Mouse (Mus musculus) CH12.LX (cell line): ENCODE data around the gene Sumo2. TPM values are rescaled to one million over a fixed set of nuclear protein-coding genes. Genes with fewer than 3 reads are reported as not detected.

ENCODE experiments used
- ELF1 ChIP-seq: IDR thresholded peaks from 2 replicates; pipeline ENCODE4 v1.6.1; 2014; ENCODE audit warnings: low read depth, mild to moderate bottlenecking, inconsistent platforms, low read length, improper control_type of control experiment
- ETS1 ChIP-seq: conservative IDR thresholded peaks from 2 replicates; pipeline ENCODE4 v1.6.1; 2012; ENCODE audit warnings: low read depth, mild to moderate bottlenecking, inconsistent platforms, low read length, improper control_type of control experiment, moderate library complexity
- KAT2A ChIP-seq: IDR thresholded peaks from 2 replicates; pipeline ENCODE4 v1.6.1; 2012; ENCODE audit warnings: low read length, improper control_type of control experiment, inconsistent platforms; ENCODE audit not compliant: insufficient replicate concordance
- MAZ ChIP-seq: IDR thresholded peaks from 2 replicates; pipeline ENCODE4 v1.6.1; 2012; ENCODE audit warnings: low read depth, mild to moderate bottlenecking, inconsistent platforms, low read length, improper control_type of control experiment, moderate library complexity
- MEF2A ChIP-seq: IDR thresholded peaks from 2 replicates; pipeline ENCODE4 v1.6.1; 2014; ENCODE audit warnings: low read depth, mild to moderate bottlenecking, inconsistent platforms, low read length, improper control_type of control experiment, borderline replicate concordance
- MYC ChIP-seq: IDR thresholded peaks from 2 replicates; pipeline ENCODE4 v1.6.1; 2011; ENCODE audit warnings: low read depth, mild to moderate bottlenecking, improper control_type of control experiment, low read length
- NELFE ChIP-seq: IDR thresholded peaks from 2 replicates; pipeline ENCODE4 v1.6.1; 2011; ENCODE audit warnings: low read depth, low read length, improper control_type of control experiment
- NRF1 ChIP-seq: IDR thresholded peaks from 2 replicates; pipeline ENCODE4 v1.6.1; 2014; ENCODE audit warnings: low read depth, mild to moderate bottlenecking, inconsistent platforms, low read length, improper control_type of control experiment, moderate library complexity
- POLR2A ChIP-seq: IDR thresholded peaks from 2 replicates; pipeline ENCODE4 v1.6.1; 2011; ENCODE audit warnings: low read depth, mild to moderate bottlenecking, improper control_type of control experiment, low read length
- RCOR1 ChIP-seq: conservative IDR thresholded peaks from 2 replicates; pipeline ENCODE4 v1.6.1; 2012; ENCODE audit warnings: low read depth, mild to moderate bottlenecking, inconsistent platforms, low read length, improper control_type of control experiment
- SMC3 ChIP-seq: IDR thresholded peaks from 2 replicates; pipeline ENCODE4 v1.6.1; 2011; ENCODE audit warnings: low read depth, low read length, improper control_type of control experiment
- TBP ChIP-seq: conservative IDR thresholded peaks from 2 replicates; pipeline ENCODE4 v1.6.1; 2011; ENCODE audit warnings: low read depth, low read length, improper control_type of control experiment
- TCF12 ChIP-seq: IDR thresholded peaks from 2 replicates; pipeline ENCODE4 v1.6.1; 2014; ENCODE audit warnings: low read depth, mild to moderate bottlenecking, inconsistent platforms, low read length, improper control_type of control experiment
- polyA plus RNA-seq: library from polyadenylated mRNA; unstranded; fragments of >175 nt; gene quantifications from 2 replicates; pipeline ENCODE4 v1.2.1, GENCODE M21; 2012; ENCODE audit warnings: low read depth; ENCODE audit not compliant: insufficient read length
- total RNA-seq, 2 experiments: library from RNA; depleted of rRNA; stranded (reverse); fragments of 300-350 nt in 1 of 2; fragments of >200 nt in 1 of 2; gene quantifications; 2 replicates each; pipeline ENCODE4 v1.2.3; 2012 to 2014

Sumo2 gene
- total and polyA plus RNA-seq, 3 experiments: 480 to 1,752 (median 1,020) TPM

DNA sequence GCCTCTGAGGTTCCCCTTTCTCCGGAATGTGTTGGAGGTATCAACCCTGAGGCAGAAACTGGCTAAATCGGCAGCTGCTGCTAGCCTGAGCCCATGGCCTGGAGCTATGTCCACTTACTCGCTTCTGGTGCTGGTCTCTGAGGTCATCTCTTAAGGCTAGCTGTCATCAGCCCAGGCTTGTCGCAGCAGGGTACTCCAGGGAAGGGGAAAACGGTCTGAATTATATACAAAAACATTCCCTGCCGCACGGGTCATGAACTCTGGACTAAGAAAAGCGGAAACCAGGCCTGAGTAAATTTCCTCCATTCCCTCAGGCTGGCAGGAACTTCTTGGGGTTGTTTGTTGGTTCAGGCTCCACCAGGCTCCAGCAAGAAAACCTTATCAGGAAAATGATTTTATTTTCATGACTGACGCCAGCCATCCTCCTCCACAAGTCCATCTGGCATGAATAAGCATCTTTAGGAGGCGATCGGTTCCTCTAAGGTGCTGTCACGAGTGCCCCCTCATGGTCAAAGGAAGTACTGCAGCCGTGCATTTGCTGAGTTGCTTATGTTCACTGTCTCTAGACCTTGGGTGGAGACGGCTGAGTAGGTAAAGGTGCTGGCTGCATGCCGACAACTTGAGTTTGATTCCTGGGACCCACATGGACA, 62.3 kb downstream of the Sumo2 start (continued):
- TF ChIP-seq ETS1 (no peak), MAZ (0 out of 2 replicates have a peak, but pooled peaks have one; percentile 60), NELFE (peak; percentile 74; the same call in 1 of the 2 replicates), RCOR1 (no peak; the same call in 1 of the 2 replicates), TBP (peak; percentile 72; the same call in 1 of the 2 replicates), MYC (peak; percentile 90), SMC3 (peak; percentile 93), POLR2A (peak; percentile 52; the same call in 1 of the 2 replicates), MEF2A (peak; percentile 62; the same call in 1 of the 2 replicates), ELF1 (peak; percentile 67), KAT2A (0 out of 2 replicates have a peak, but pooled peaks have one; percentile 33), NRF1 (peak; percentile 49; the same call in 1 of the 2 replicates), TCF12 (peak; percentile 79)

Other genes starting within 250 kb of the Sumo2 start
Only the 20 nearest of the 21 such genes appear.
- not detected in 2 replicates for gene Otop2, start 229.1 kb downstream of the Sumo2 start, total RNA-seq (2012; rRNA removed)
- not detected in 2 replicates for gene Otop2, start 229.1 kb downstream of the Sumo2 start, total RNA-seq (2014; rRNA removed)
- not detected in 2 replicates for gene Otop2, start 229.1 kb downstream of the Sumo2 start, polyA plus RNA-seq
- 0.17 and 0.42 TPM in 2 replicates for gene Ush1g, start 214.2 kb downstream of the Sumo2 start, total RNA-seq (2012; rRNA removed)
- not detected in 2 replicates for gene Ush1g, start 214.2 kb downstream of the Sumo2 start, total RNA-seq (2014; rRNA removed)
- not detected in 2 replicates for gene Ush1g, start 214.2 kb downstream of the Sumo2 start, polyA plus RNA-seq
- gene Otop3, start 201.5 kb downstream of the Sumo2 start, total RNA-seq (2012; rRNA removed): not detected in 2 replicates
- not detected in 2 replicates for gene Otop3, start 201.5 kb downstream of the Sumo2 start, total RNA-seq (2014; rRNA removed)
- gene Otop3, start 201.5 kb downstream of the Sumo2 start, polyA plus RNA-seq: not detected in 2 replicates
- 3.2 and 3.6 TPM in 2 replicates for gene Hid1, start 168.5 kb downstream of the Sumo2 start, total RNA-seq (2012; rRNA removed)
- gene Hid1, start 168.5 kb downstream of the Sumo2 start, total RNA-seq (2014; rRNA removed): 0.12 TPM in 1 of 2 replicates, not detected in the other
- gene Hid1, start 168.5 kb downstream of the Sumo2 start, polyA plus RNA-seq: 0.36 and 0.57 TPM in 2 replicates
- gene Cdr2l, start 154.4 kb downstream of the Sumo2 start, total RNA-seq (2012; rRNA removed): not detected in 2 replicates
- not detected in 2 replicates for gene Cdr2l, start 154.4 kb downstream of the Sumo2 start, total RNA-seq (2014; rRNA removed)
- not detected in 2 replicates for gene Cdr2l, start 154.4 kb downstream of the Sumo2 start, polyA plus RNA-seq
- 157 and 164 TPM in 2 replicates for gene Mrpl58, start 132.5 kb downstream of the Sumo2 start, total RNA-seq (2012; rRNA removed)
- gene Mrpl58, start 132.5 kb downstream of the Sumo2 start, total RNA-seq (2014; rRNA removed): 110 and 113 TPM in 2 replicates
- gene Mrpl58, start 132.5 kb downstream of the Sumo2 start, polyA plus RNA-seq: 146 and 161 TPM in 2 replicates
- 500 and 564 TPM in 2 replicates for gene Atp5h, start 116.3 kb downstream of the Sumo2 start, total RNA-seq (2012; rRNA removed)
- 671 and 759 TPM in 2 replicates for gene Atp5h, start 116.3 kb downstream of the Sumo2 start, total RNA-seq (2014; rRNA removed)
- 711 and 734 TPM in 2 replicates for gene Atp5h, start 116.3 kb downstream of the Sumo2 start, polyA plus RNA-seq
- 10.0 and 14.0 TPM in 2 replicates for gene Kctd2, start 116.1 kb downstream of the Sumo2 start, total RNA-seq (2012; rRNA removed)
- 6.8 and 8.5 TPM in 2 replicates for gene Kctd2, start 116.1 kb downstream of the Sumo2 start, total RNA-seq (2014; rRNA removed)
- 13.3 and 13.7 TPM in 2 replicates for gene Kctd2, start 116.1 kb downstream of the Sumo2 start, polyA plus RNA-seq
- not detected in 2 replicates for gene Trim80, start 95.7 kb downstream of the Sumo2 start, total RNA-seq (2012; rRNA removed)
- gene Trim80, start 95.7 kb downstream of the Sumo2 start, total RNA-seq (2014; rRNA removed): not detected in 2 replicates
- not detected in 2 replicates for gene Trim80, start 95.7 kb downstream of the Sumo2 start, polyA plus RNA-seq
- gene Slc16a5, start 73.8 kb downstream of the Sumo2 start, total RNA-seq (2012; rRNA removed): 0.46 and 0.51 TPM in 2 replicates
- not detected in 2 replicates for gene Slc16a5, start 73.8 kb downstream of the Sumo2 start, total RNA-seq (2014; rRNA removed)
- 0.68 and 0.71 TPM in 2 replicates for gene Slc16a5, start 73.8 kb downstream of the Sumo2 start, polyA plus RNA-seq
- 8.7 and 8.9 TPM in 2 replicates for gene Armc7, start 60.6 kb downstream of the Sumo2 start, total RNA-seq (2012; rRNA removed)
- 6.0 and 7.5 TPM in 2 replicates for gene Armc7, start 60.6 kb downstream of the Sumo2 start, total RNA-seq (2014; rRNA removed)
- gene Armc7, start 60.6 kb downstream of the Sumo2 start, polyA plus RNA-seq: 12.5 TPM in 2 replicates
- 151 and 154 TPM in 2 replicates for gene Nt5c, start 44.4 kb downstream of the Sumo2 start, total RNA-seq (2012; rRNA removed)
- gene Nt5c, start 44.4 kb downstream of the Sumo2 start, total RNA-seq (2014; rRNA removed): 59.8 and 65.3 TPM in 2 replicates
- 175 and 190 TPM in 2 replicates for gene Nt5c, start 44.4 kb downstream of the Sumo2 start, polyA plus RNA-seq
- 294 and 358 TPM in 2 replicates for gene Jpt1, start 21.9 kb downstream of the Sumo2 start, total RNA-seq (2012; rRNA removed)
- gene Jpt1, start 21.9 kb downstream of the Sumo2 start, total RNA-seq (2014; rRNA removed): 439 and 448 TPM in 2 replicates
- gene Jpt1, start 21.9 kb downstream of the Sumo2 start, polyA plus RNA-seq: 432 and 479 TPM in 2 replicates
- 290 and 340 TPM in 2 replicates for gene Nup85, start 28.2 kb upstream of the Sumo2 start, total RNA-seq (2012; rRNA removed)
- gene Nup85, start 28.2 kb upstream of the Sumo2 start, total RNA-seq (2014; rRNA removed): 282 and 305 TPM in 2 replicates
- gene Nup85, start 28.2 kb upstream of the Sumo2 start, polyA plus RNA-seq: 326 and 368 TPM in 2 replicates
- gene Mrps7, start 67.6 kb upstream of the Sumo2 start, total RNA-seq (2012; rRNA removed): 172 and 217 TPM in 2 replicates
- 154 and 168 TPM in 2 replicates for gene Mrps7, start 67.6 kb upstream of the Sumo2 start, total RNA-seq (2014; rRNA removed)
- 157 and 184 TPM in 2 replicates for gene Mrps7, start 67.6 kb upstream of the Sumo2 start, polyA plus RNA-seq
- gene Gga3, start 67.8 kb upstream of the Sumo2 start, total RNA-seq (2012; rRNA removed): 18.7 and 22.6 TPM in 2 replicates
- 7.7 TPM in 2 replicates for gene Gga3, start 67.8 kb upstream of the Sumo2 start, total RNA-seq (2014; rRNA removed)
- gene Gga3, start 67.8 kb upstream of the Sumo2 start, polyA plus RNA-seq: 37.2 and 39.8 TPM in 2 replicates
- gene Mif4gd, start 76.7 kb upstream of the Sumo2 start, total RNA-seq (2012; rRNA removed): 143 and 177 TPM in 2 replicates
- gene Mif4gd, start 76.7 kb upstream of the Sumo2 start, total RNA-seq (2014; rRNA removed): 160 and 174 TPM in 2 replicates
- gene Mif4gd, start 76.7 kb upstream of the Sumo2 start, polyA plus RNA-seq: 131 and 143 TPM in 2 replicates
- gene Slc25a19, start 92.0 kb upstream of the Sumo2 start, total RNA-seq (2012; rRNA removed): 277 and 312 TPM in 2 replicates
- 278 and 294 TPM in 2 replicates for gene Slc25a19, start 92.0 kb upstream of the Sumo2 start, total RNA-seq (2014; rRNA removed)
- 374 and 398 TPM in 2 replicates for gene Slc25a19, start 92.0 kb upstream of the Sumo2 start, polyA plus RNA-seq
- gene Grb2, start 172.3 kb upstream of the Sumo2 start, total RNA-seq (2012; rRNA removed): 63.6 and 67.7 TPM in 2 replicates
- 110 and 117 TPM in 2 replicates for gene Grb2, start 172.3 kb upstream of the Sumo2 start, total RNA-seq (2014; rRNA removed)
- gene Grb2, start 172.3 kb upstream of the Sumo2 start, polyA plus RNA-seq: 228 and 241 TPM in 2 replicates
- 19.0 and 27.4 TPM in 2 replicates for gene Tmem94, start 229.2 kb upstream of the Sumo2 start, total RNA-seq (2012; rRNA removed)
- gene Tmem94, start 229.2 kb upstream of the Sumo2 start, total RNA-seq (2014; rRNA removed): 4.8 and 6.4 TPM in 2 replicates
- 13.5 and 15.0 TPM in 2 replicates for gene Tmem94, start 229.2 kb upstream of the Sumo2 start, polyA plus RNA-seq